Mouse (Mus musculus) 416B (cell line): ENCODE measurements at regions not wholly inside any gene's neighbourhood (a gene's known extent, or its start where the extent isn't known, plus 50 kb on each side); places are given as distances from the start of the nearest gene placed in this dataset.

Experiments used
- DNase-seq: peaks from one replicate; pipeline ENCODE4 v3.0.0; 2011; ENCODE audit warnings: low read depth

DNA sequence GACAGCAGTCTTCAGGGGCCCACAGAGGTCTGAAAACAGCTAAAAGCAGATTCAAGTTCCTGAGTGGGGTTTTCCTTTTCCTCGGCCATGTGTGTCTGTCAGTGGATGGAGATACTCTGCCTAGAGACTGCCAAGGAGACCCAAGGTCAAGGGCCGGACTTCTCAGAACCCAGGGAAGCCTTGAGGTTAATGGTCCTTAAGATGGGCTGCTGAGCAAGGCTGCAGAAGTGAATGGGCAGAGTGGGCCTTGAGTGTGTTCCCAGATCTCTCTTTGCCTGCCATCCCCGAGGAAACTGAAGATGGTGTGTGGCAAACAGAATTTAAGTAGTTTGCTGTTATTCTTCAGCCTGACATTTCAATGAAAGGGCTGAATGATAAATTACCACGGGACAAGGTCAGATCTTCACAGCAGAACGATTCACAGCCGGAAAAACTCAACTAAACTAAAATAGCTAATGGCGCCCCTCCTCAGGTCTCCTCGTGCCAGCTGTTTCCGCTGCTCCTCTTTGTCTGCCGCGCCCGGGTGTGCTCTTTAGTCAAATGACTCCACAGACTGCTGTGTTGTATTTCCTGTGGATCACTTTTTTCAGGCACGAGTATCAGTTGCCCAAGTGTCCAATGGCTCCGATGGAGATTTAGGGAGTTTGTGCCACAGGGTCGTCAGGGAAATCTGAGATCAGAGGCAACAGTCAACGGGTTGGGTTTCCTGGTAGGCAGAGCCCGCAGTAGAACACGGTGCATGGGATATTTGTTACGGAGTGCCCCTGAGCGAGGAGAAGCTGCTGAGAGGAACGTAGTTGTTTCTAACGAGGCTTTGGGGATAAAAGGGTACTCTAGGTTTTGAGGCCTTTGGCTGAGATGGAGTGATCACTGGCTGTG lies 93.5 kb upstream of the Tut7 start:
- no peak for DNase-seq

DNA sequence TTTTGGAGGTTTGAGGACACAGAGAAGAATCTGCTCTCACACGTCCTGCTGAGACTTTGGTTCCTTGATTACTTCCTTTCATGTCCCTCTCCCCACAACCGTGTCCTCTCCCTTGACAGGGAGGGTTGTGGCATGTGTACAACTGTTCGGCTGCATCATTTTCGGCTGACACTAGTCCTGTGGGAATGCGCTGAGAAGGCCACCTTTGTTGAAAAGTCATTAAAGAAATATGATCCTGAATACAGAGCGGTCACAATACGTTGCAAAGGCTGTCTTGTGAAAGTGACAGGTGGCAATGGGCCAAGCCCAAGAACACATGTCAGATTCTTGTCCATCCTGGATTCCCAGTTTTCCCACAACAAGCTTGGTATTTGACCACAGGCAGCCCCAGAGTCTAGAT lies 92.8 kb upstream of the Tut7 start:
- DNase-seq, result no peak

DNA sequence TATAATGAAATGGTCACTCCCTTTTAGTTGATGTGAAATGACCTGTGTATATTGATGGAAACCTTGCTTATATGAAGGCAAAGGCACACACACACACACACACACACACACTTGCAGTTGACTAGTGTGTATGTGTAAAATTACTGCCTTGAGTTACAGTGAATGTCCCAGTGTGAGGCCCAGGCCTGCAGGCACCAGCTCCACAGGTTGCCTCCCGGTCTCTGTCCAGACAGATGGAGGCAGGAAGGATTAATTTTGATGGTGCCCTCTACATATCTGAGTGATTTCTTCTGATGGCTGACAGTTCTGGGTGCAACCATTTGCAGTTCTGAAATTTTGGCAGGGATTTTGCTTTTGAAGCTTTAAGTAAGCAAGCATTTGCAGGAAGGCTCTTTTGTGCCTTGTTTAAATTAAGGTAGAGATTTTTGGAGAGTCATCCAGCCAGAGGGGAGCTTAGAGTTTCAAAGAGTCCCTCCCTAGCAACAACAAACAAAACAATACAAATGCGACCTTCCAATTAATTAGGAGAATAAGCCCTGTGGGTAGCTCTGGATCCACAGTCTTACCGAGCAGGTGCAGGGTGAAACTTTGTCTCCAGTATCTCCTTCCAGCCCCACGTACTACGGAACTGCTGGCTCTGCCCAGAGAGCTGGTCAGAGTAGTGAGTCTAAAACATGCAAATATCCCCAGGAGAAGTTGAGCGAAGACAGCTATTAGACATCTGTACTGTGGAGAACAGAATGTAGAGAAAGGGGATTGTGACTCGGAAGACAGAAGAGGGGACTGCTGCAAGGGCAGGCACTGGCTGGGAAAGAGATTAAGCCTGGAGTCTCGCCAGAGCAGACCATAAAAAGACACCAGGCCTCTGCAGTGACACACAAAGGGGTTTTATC lies 87.5 kb upstream of the Tut7 start:
- DNase-seq, result no peak

DNA sequence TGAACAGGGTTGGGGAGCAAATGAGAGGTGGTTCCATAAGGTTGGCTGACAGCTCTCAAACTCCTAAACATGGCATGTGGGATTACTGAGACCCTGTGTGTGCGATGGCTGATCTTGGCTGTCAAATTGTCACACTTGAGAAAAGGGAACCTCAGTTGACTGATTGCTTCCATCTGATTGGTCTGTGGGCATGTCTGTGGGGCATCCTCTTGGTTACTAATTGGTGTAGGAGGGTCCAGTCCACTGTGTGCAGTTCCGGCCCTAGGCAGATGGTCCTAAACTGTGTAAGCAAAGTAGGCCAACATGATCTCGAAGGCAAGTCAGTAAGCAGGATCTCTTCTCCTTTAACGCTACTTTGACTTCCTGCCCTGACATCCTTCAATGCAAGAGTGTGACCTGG lies 86.5 kb upstream of the Tut7 start:
- DNase-seq, result no peak

DNA sequence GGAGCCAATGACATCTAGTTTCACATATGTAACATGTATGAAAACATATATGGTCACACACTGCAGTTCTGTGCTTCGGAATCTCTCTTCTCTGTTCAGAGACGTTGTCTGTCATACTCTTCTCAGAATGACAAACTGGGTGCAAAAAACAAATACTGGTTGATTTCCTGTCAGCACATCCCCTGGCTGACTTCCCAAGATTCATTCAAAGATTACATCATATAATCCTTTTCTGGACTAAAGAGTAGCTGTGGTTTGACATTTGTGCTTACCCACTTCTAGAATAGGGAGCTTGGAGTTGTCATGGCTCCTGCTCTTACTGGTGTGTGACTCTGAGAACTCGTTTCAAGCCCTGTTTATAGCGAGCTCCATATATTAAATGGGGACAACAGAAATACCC lies 85.8 kb upstream of the Tut7 start:
- no peak for DNase-seq

DNA sequence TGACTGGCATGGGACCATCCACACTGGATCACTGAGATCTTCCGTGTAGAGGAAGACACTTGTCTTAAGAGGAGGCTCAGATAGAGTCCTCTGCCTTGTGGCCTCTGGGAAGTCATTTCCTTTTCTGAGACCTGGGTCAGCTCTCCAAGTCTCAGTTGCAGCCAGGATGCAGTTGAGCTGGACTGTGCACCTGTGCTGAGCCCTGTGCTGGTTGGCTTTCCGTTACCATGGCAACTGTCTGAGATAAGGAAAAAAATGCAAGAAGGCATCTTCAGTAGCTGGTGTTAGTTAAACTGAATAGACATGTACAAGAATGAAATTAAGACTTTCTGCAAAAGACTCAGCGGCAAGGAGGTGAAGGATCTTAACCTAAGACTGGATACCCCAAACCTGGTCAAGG lies 82.5 kb upstream of the Tut7 start:
- no peak for DNase-seq

DNA sequence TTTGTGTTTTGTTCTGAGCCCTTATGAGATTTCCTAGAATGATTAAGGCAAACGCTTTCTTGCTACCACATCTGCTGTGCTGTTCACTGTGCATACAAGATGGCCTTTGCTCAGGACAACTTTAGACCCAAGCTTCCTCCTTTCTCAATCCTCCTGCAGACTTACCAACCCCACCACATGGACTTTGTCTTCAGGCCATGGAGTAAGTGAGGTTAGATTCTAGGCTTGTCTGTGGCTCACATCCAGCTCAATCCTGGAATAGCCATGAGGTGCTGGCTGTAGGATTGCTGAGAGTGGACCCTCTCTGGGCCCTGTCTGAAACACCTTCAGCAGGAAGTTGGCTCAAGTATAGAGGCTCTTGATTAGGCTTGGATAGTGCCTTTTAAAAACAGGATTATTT lies 81.5 kb upstream of the Tut7 start:
- no peak for DNase-seq

DNA sequence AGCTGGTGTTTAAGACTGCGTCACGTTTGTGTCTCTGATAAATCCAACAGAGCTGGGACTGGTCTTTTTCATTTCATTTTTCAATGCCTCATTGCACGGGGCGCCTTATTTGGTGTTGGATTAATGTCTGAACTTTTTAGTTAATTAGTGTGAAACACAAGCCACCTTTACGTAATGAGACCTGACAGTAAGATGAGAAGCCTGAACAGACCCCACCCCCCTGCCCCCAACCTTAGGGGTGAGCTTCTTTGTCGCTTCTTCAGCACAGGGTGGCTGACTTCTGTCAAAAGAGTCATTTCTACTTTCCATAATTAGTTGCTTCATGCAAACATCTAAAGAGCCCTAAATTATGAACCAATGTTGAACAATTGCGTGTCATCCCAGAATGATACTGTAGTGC lies 76.6 kb upstream of the Tut7 start:
- DNase-seq, result no peak

DNA sequence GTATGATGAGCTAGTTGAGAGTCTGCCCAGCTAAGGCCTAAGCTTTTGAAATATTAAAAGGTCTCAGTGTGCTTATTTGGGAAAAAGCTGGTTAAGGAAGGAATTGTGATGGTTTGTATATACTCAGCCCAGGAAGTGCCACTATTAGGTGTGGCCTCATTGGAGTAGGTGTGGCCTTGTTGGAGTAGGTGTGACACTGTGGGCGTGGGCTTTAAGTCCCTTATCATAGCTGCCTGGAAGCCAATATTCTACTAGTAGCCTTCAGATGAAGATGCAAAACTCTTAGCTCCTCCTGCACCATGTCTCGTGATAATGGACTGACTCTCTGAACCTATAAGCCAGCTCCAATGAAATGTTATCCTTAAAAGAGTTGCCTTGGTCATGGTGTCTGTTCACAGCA lies 72.8 kb upstream of the Tut7 start:
- DNase-seq, result no peak

DNA sequence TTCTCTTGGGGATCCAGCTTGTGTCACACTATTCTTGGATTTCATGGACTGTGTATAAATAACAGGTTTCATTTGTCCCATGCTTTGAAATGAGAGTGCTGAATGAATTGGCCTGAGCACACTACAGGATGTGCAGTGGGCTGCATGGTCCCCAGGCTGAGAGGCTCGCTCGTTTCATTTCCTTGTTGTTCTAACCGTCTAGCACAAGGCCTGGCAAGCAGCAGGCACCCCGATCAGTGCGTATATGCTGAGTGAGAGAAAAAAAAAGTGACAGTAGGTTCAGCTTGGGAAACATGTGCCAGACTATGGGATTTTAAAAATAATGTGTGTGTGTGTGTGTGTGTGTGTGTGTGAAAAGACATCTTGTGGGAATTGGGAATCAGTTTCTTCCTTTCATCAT lies 71.1 kb upstream of the Tut7 start:
- no peak for DNase-seq

DNA sequence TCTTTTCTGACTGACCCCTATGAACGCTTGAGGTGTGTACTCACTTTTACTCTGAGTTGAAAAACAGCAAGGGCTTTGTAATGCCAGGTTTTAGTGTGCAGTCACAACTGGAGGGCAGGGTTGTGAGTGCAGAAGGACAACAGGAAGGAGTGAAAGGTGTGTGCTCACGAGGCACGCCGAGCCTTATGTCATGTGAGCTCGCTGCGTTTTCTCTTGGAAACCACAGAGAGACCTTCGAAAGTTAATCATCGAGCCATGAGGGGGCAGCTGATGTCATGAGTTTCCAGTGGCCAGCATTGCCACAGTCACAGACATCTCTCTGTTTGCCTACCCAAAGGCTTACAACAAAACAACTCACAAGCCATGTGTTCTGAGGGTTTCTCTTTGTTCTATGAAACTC lies 70.0 kb upstream of the Tut7 start:
- peak; percentile 21 for DNase-seq

DNA sequence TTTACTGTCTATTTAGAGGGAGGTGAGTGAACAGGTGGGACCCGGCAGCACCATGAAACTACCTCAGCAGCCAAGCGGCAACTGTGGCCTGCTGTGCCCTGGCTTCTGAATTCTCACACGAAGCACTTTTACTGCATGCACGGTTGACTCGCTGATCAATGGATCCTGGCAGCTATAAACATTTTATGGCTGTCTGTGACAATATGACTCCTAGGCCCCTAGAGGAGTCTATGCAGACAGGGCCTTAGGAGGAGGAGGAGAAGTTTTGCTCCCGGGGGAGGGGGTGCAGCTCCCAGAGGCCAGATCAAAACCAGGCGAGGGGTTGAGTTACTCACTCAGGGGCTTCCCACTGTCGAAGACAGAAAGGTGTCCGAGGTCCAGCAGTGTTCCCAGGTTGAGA lies 69.4 kb upstream of the Tut7 start:
- DNase-seq, result no peak

DNA sequence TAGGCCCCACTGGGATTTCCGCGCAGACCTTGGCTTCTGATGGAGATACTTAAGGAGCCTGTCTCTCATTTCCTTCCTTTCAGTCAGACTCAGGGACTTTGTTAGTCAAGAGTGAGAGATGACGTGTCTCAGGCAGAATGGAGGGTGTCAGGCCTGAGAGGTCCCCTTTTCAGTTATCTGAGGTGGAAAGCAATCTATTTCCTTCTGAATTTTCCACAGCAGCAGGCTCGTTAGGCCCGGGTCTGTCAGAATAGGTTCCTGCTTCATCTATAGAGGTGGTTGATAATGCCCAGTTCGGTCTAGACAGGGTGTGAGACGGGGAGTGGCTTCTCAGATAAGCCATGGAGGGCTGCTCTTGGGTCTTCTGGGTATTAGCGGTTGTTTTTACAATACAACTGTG lies 68.8 kb upstream of the Tut7 start:
- DNase-seq, result no peak

DNA sequence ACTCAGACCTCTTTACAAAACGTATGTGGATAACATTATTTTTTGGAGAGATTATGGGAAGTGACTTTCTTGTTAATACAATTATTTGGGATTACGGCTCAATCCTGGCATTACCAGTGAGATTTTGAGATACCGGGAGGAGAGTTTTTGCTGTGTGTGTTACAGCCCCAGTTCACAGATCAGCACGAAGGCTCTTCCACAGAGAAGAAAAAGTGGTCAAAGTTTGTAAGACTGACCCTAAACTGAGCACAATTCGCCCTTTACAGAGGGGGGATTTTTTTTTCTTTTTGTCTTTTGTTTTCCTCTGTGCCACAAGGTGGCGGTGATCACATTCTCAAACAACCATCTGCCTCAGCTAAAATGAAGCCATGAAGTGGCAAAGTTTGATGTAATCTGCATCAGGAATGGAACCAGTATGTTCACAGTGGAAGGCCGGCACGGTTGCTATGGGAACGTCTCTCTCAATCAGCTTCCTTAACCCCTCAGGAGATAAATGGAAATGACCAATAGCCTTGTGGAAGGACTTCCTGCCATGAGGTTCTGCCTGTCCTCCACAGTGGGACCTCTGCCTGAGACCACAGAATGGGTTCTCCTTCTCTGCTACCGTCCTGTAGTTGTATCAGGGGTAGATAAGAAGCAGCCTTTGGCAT lies 66.6 kb upstream of the Tut7 start:
- DNase-seq, result peak; percentile 54

DNA sequence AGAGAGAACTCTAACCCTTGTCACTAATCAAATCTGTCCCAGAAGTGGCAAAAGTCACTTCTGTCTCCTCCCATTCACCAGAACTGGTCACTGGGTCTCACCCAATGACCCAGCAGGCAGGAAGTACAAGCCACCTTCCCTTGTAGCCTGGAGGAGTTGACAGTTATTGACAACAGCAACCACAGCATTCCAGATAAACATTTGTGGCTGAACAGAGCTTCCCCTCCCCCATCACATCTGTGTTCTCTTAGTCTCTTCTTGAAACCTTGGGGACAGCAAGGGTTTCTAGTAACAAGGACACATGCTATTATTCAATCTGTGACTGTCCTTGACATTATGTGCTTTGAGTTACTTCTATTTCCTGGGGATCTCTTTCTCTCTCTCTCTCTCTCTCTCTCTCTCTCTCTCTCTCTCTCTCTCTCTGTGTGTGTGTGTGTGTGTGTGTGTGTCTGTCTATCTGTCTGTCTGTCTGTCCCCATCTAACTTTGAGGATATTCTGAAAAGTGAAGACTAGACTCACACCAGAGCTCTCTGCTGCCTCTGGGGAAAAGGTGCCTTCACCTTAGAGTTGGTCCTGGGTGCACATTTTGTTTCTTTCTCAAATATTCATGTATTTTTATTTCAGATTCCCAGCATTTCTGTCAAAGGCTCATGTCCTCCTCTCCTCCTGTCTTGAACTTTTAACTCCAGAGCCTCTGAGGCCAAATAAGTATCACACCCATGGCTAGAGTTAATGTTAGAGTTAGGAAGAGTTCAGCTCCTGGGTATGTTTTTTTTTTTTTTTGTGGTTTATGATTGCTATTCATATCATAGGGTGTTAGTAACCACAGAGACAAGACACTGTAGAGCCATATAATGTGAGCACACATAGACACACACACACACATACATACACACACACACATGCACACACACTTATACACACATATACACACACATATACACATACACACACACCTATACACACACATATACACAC lies 65.4 kb upstream of the Tut7 start:
- DNase-seq, result no peak

DNA sequence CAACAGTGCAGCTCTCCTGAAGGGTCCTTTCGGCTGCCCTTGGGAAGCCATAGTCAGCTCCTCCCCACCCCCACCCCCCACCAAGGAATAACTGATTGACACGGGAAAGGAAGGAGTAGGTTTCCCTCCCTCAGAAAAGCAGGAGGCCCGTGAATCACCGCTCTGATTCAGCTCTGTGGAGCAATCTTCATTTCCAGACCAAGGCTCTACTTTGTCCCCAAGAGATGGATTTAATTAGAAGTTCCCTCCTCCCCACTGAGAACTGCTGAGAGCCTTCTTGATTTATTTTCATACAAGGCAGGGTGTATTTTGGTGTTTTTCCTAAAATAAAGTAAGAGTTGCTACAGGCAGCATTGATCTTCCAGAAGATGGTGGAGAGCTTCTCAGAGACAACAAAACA lies 64.4 kb upstream of the Tut7 start:
- DNase-seq, result no peak

DNA sequence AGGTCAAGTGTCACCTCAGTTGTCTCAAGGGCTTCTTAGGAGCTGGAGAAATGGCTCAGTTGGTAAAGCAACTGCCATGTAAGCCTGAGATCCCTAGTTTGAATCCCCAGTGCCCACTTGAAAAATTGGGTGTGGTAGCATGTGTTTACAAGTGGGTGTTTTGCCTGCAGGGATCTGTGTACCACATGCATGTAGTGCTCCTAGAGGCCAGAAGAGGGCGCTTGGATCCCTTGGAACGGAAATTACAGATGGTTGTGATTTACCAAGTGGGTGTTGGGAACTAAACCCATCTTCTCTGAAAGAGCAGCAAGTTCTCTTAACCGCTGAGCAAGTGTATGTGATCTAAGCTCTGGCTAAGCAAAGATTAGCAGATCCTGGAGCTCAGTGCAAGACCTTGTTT lies 63.6 kb upstream of the Tut7 start:
- peak; percentile 16 for DNase-seq

DNA sequence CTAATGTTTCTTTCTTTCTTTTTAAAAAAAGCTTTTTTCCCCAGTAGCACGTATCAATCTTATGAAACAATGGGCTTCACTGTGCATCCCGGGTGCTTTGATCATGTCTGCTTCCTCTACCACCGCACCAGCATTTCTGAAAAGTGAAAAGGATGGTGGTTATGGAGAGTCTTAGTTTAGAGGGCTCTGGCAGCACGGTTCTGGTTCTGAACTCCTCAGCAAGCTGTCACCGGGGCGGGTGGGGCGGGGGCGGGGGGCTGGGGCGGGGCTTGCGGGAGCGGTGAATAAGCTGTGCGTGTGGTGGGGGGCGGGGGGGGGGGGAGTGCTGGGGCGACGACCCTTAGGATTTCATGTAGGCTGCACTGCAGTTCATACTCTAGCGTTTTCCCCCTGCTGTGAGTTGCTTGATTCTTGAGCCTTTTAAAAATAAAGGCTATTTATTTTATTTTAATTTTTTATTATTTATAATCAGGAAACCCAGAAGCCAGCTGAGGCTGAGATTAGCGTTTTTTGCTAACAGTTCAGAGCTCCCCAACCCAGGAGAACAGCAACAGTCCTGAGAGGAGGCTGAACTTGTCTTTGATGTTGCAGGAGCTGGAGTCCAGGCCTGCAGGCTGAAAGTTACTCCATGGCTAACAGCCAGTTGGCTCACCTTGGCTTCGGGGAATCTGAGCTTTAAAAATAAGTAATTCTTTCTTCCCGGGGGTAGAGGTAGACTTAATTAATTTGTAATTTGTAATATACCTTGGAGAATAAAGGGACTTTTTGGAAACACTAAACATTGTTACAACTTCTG lies 59.2 kb upstream of the Tut7 start:
- DNase-seq, result no peak

DNA sequence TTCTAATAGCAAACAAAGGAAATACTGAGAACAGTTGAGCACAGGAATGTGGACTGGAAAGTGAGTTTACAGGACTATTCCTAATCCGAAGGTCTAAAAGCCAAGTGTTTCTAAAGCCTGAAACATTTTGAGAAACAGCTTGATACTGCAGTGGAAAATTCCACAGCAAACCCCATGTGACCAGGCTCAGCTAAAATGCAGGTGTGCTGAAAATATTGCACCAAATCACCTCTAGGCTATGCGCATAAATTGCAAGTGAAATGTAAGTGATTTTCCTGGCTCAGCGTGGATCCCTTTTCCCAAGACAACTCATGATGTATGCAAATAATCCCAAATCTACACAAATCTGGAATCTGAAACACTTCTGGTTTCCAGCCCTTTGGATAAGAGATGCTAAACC lies 57.1 kb upstream of the Tut7 start:
- no peak for DNase-seq

DNA sequence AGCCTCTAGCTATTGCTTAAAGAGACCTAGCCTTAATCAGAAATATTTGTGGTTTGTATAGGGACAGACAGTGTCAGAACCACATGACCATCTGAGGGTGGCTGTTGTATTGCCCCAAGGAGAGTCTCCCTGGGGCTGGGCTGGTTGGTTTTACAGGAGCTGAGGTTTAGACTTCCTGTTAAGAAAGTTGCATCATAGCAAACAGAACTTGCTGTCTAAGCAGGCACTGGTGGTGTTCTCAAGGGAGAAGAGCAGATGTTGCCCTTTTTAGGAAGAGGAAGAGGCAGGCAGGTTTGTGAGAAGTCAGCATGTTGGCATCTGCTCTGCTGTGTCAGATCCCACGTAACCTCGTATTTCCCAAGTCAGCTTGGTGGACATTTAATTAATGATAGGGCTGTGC lies 52.7 kb upstream of the Tut7 start:
- peak; percentile 91 for DNase-seq
